Mouse (Mus musculus): ENCODE measurements at regions not wholly inside any gene's neighbourhood (a gene's known extent, or its start where the extent isn't known, plus 50 kb on each side); places are given as distances from the start of the nearest gene placed in this dataset.

DNA sequence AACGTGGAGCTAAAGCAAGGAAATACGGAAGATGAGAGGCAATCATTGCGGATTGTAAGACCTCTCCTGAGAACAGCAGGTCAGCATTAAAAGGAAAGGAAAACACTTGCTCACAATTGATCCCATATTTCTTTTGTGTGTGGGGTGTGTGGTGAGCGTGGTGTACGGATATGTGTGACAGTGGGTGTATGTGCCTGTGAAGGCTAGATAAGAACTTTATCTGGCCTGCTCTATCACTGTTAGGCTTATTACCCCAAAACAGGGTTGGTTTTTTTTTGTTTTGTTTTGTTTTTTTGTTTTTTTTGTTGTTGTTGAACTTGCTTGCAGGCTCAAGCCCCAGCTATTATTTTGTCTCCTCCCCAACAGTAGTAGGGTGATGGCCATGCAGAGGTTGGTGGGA, 102.5 kb downstream of the Uchl5 start:
- no peak for DNase-seq

DNA sequence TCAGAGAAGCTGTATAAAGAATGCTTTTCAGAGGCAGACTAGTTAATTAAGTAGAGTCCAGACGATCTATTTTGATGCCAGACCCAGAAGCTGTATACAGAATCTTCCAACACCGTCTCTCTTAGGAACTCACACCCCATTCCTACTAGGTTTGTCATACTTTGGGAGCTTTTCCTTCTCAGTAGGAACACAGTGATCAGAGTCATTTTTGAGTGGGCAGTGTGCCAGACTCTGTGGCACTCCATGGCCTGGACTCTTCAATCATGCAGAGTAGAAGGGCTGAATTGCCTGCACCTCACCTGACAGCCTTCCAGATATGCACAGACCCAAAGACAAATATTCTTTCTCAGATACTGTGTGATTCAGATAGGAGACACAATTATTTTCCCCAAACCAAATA, 101.2 kb downstream of the Uchl5 start:
- DNase-seq, result no peak

DNA sequence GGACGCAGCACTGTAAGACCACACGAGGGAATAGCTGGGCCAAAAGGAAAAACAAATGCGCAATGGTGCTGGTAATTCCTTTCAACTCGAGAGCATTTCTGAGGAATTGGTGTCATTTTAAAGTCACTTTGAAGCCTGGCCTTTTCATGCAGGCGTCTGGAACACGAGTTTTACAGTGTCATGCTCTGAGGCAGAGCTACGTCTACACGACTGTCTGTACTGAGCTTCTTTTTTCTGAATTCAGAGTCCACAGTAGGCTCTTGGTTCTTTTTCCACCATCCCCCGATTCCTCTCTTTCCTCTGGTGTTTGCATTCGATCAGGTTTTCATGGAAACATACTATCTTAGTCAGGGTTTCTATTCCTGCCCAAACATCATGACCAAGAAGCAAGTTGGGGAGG, 83.2 kb downstream of the Uchl5 start:
- DNase-seq, result no peak

DNA sequence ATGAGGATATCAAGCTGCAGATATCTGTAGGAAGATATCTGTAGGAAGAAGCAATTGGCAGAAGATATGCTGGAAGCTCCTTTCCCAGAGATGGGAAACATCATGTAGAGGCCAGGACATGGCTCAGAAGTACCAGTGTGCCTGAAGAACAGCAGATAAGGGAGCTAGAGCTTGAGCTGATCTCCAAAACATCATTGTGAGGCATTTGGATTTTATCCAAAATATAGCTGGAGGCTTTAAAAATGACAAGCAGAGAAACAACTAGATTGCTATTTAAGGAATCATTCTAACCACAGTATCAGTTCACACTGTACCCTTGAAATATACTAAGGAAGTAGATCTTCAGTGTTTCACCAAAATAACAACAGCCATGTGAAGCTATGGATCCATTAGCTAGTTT, 81.5 kb downstream of the Uchl5 start:
- no peak for DNase-seq
